Comparison of ENCODE assay signal across 8 mouse cellular contexts in the genomic region with DNA sequence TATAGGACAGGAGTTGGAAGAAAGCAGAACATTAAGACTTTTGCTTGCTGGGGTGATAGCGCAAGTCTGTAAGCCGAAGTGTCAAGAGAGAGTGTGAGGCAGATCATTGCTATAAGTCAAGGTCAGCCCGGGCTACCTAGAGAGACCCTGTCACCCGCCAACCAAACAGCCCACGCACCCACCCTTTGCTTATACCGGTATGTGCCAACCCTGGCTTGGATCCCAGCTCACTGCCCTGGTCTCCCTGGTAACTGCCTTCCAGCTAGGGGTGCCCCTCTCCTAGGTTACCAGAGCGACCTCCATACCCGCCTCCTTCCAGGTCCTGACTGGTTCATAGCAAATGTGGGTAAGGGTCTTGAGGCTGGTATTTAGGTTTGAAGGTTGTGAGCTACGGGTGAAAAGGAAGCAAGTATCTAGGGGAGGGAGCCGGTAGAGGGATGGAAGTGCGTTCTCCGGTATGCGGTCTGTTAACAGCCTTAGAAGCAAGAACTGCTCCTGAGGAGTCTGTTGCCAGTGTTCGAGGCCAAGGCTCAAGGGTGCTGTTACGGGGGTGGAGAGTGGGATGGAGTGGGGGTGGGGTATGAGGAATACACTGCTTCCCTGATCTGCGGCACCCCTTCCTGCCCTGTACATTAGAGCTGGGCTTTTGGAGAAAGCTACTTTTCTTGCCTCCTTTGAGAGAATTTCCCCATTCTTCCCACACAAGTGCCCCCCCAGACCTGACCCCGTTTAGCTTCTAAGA. TPM values are rescaled to one million over a fixed set of nuclear protein-coding genes. Genes with fewer than 3 reads are reported as not detected.
A peak's percentile ranks its signal among the peaks of the same experiment; 100 is the strongest.
DNase-seq lines count a peak whose midpoint lies in the region; ATAC-seq and TF ChIP-seq lines count a peak whose summit lies in the region.

No protein-coding gene starts in this region.

- no peak for TF ChIP-seq POLR2A in heart, adult 2 months (IDR thresholded peaks at IDR 0.05; ENCODE audit: insufficient read depth, low read depth, low read length)
- no peak for TF ChIP-seq POLR2A in lung, adult 2 months (IDR thresholded peaks at IDR 0.05; ENCODE audit: borderline replicate concordance, extremely low read depth, low read depth, low read length)

- H3K9me3 ChIP-seq in heart, embryonic 12.5 days (replicated peaks), result no peaks in the 10 kb centered on the region
- no peaks in the 10 kb centered on the region for H3K9me3 ChIP-seq in forebrain, embryonic 16.5 days (ENCODE audit: control insufficient read depth, low read length)
- H3K9me3 ChIP-seq in kidney, embryonic 15.5 days (replicated peaks), result no peaks in the 10 kb centered on the region
- no peaks in the 10 kb centered on the region for H3K9me3 ChIP-seq in midbrain, embryonic 13.5 days

- 5% methylated on average over 17 of the region's 17 CpGs for WGBS in heart, embryonic 12.5 days
- WGBS in heart, adult 2 months, result 16% methylated on average over 17 of the region's 17 CpGs
- WGBS in forebrain, embryonic 16.5 days, result 2% methylated on average over 17 of the region's 17 CpGs
- WGBS in kidney, embryonic 15.5 days, result 6% methylated on average over 17 of the region's 17 CpGs
- 3% methylated on average over 17 of the region's 17 CpGs for WGBS in midbrain, embryonic 13.5 days
- WGBS in lung, adult 2 months, result 10% methylated on average over 17 of the region's 17 CpGs

- peaks cover 26% of the 10 kb centered on the region for H3K27me3 ChIP-seq in heart, embryonic 12.5 days (replicated peaks)
- no peaks in the 10 kb centered on the region for H3K27me3 ChIP-seq in heart, adult 2 months (ENCODE audit: control insufficient read depth, insufficient read depth, low read length)
- H3K27me3 ChIP-seq in forebrain, embryonic 16.5 days (replicated peaks; ENCODE audit: control insufficient read depth, insufficient read depth, low read length), result peaks cover 3% of the 10 kb centered on the region
- H3K27me3 ChIP-seq in kidney, embryonic 15.5 days, result peaks cover 35% of the 10 kb centered on the region
- H3K27me3 ChIP-seq in midbrain, embryonic 13.5 days, result peaks cover 19% of the 10 kb centered on the region

- no peaks in the 10 kb centered on the region for H3K36me3 ChIP-seq in heart, embryonic 12.5 days
- H3K36me3 ChIP-seq in heart, adult 2 months (ENCODE audit: control insufficient read depth, insufficient read depth, low read length), result no peaks in the 10 kb centered on the region
- H3K36me3 ChIP-seq in forebrain, embryonic 16.5 days (ENCODE audit: control insufficient read depth, insufficient read depth), result no peaks in the 10 kb centered on the region
- no peaks in the 10 kb centered on the region for H3K36me3 ChIP-seq in kidney, embryonic 15.5 days
- no peaks in the 10 kb centered on the region for H3K36me3 ChIP-seq in midbrain, embryonic 13.5 days

- no peak for DNase-seq in heart, adult 2 months
- DNase-seq in ES-CJ7 (ENCODE audit: low read depth, low spot score), result peak; percentile 34
- DNase-seq in thymus, adult 18-20 months, result no peak
- DNase-seq in lung, adult 2 months, result no peak

- peak overlapping the region; percentile 32 for H3K4me3 ChIP-seq in heart, embryonic 12.5 days
- H3K4me3 ChIP-seq in heart, adult 2 months, result no peak overlapping the region
- 0 out of 2 replicates have a peak overlapping the region, but pooled peaks have one; percentile 11 for H3K4me3 ChIP-seq in forebrain, embryonic 16.5 days (replicated peaks; ENCODE audit: low read length)
- peak overlapping the region; percentile 10 for H3K4me3 ChIP-seq in kidney, embryonic 15.5 days (replicated peaks)
- H3K4me3 ChIP-seq in midbrain, embryonic 13.5 days (replicated peaks), result 0 out of 2 replicates have a peak overlapping the region, but pooled peaks have one; percentile 2
- H3K4me3 ChIP-seq in lung, adult 2 months (replicated peaks; ENCODE audit: extremely low read depth, low read depth, low read length), result no peak overlapping the region

- peaks cover 25% of the 10 kb centered on the region for H3K4me1 ChIP-seq in heart, embryonic 12.5 days (replicated peaks)
- no peaks in the 10 kb centered on the region; the same call in 1 of the 2 replicates for H3K4me1 ChIP-seq in heart, adult 2 months (ENCODE audit: control insufficient read depth, insufficient read depth, low read length)
- H3K4me1 ChIP-seq in forebrain, embryonic 16.5 days (replicated peaks; ENCODE audit: control insufficient read depth, insufficient read depth, low read length), result peaks cover 31% of the 10 kb centered on the region
- H3K4me1 ChIP-seq in kidney, embryonic 15.5 days, result peaks cover 25% of the 10 kb centered on the region
- peaks cover 20% of the 10 kb centered on the region for H3K4me1 ChIP-seq in midbrain, embryonic 13.5 days (replicated peaks)
- H3K4me1 ChIP-seq in lung, adult 2 months (ENCODE audit: control insufficient read depth, insufficient read depth, low read length), result no peaks in the 10 kb centered on the region; the same call in 1 of the 2 replicates

- H3K79me2 ChIP-seq in heart, adult 2 months (replicated peaks; ENCODE audit: control insufficient read depth, insufficient read depth, low read length), result no peaks in the 10 kb centered on the region

- H3K9ac ChIP-seq in heart, embryonic 12.5 days, result peak overlapping the region; percentile 46; the same call in 1 of the 2 replicates
- H3K9ac ChIP-seq in heart, adult 2 months (ENCODE audit: low read depth, low read length), result no peak overlapping the region
- H3K9ac ChIP-seq in forebrain, embryonic 16.5 days (replicated peaks; ENCODE audit: low read depth, low read length), result peak overlapping the region; percentile 41; the same call in 1 of the 2 replicates
- no peak overlapping the region for H3K9ac ChIP-seq in kidney, embryonic 15.5 days
- peak overlapping the region; percentile 39; the same call in 1 of the 2 replicates for H3K9ac ChIP-seq in midbrain, embryonic 13.5 days (replicated peaks)

- no peak overlapping the region for H3K27ac ChIP-seq in heart, embryonic 12.5 days (ENCODE audit: poor library complexity, severe bottlenecking)
- no peak overlapping the region for H3K27ac ChIP-seq in heart, adult 2 months
- no peak overlapping the region for H3K27ac ChIP-seq in forebrain, embryonic 16.5 days (ENCODE audit: low read length)
- H3K27ac ChIP-seq in kidney, embryonic 15.5 days, result no peak overlapping the region
- H3K27ac ChIP-seq in midbrain, embryonic 13.5 days, result no peak overlapping the region

- TF ChIP-seq EP300 in heart, adult 2 months (IDR thresholded peaks at IDR 0.05; ENCODE audit: insufficient read depth, low read depth, low read length), result no peak

- TF ChIP-seq CTCF in heart, adult 2 months (IDR thresholded peaks at IDR 0.05), result no peak
- no peak for TF ChIP-seq CTCF in lung, adult 2 months (IDR thresholded peaks at IDR 0.05; ENCODE audit: insufficient read depth, low read length)

- ATAC-seq in heart, embryonic 12.5 days (ENCODE audit: insufficient number of reproducible peaks, low FRiP score), result no peak
- ATAC-seq in forebrain, embryonic 16.5 days, result peak; percentile 42
- ATAC-seq in kidney, embryonic 15.5 days (replicated peaks; ENCODE audit: low FRiP score), result no peak
- ATAC-seq in midbrain, embryonic 13.5 days, result peak; percentile 43

- peak overlapping the region; percentile 50 for H3K4me2 ChIP-seq in heart, embryonic 12.5 days
- peak overlapping the region; percentile 28 for H3K4me2 ChIP-seq in forebrain, embryonic 16.5 days (ENCODE audit: low read length)
- H3K4me2 ChIP-seq in kidney, embryonic 15.5 days, result peak overlapping the region; percentile 41
- peak overlapping the region; percentile 29 for H3K4me2 ChIP-seq in midbrain, embryonic 13.5 days (replicated peaks)

- intact Hi-C loops in heart, adult 2 months (cut with DNase I), result loop anchor here (1.0 to 10.0 kb wide), 3 partner anchors 51 to 271 kb away; partner anchors contain the start of gene Rps26

RNA-seq across cellular contexts. Expression of gene Gdf11, which starts 4.6 kb away (rescaled TPM):
- 4.3 and 5.0 TPM in 2 replicates for polyA plus RNA-seq in heart, embryonic 12.5 days (2016; fragmentation: Nextera tagmentation; extraction: Ambion mirVana)
- 1 to 10 TPM; 2.0 to 2.5 TPM for total RNA-seq in heart, adult 2 months (2021)
- polyA plus RNA-seq in heart, adult 2 months (2012; rRNA removed), result 0.78 and 1.1 TPM in 2 replicates
- polyA plus RNA-seq in forebrain, embryonic 16.5 days (2015; fragmentation: Nextera tagmentation; extraction: Ambion mirVana), result 5.6 and 7.0 TPM in 2 replicates
- polyA plus RNA-seq in kidney, embryonic 15.5 days (2015; fragmentation: Nextera tagmentation; extraction: Ambion mirVana), result 7.2 and 8.7 TPM in 2 replicates
- 11.2 and 11.7 TPM in 2 replicates for polyA plus RNA-seq in midbrain, embryonic 13.5 days (2015; fragmentation: Nextera tagmentation; extraction: Ambion mirVana)
- polyA plus RNA-seq in lung, adult 2 months (2012; rRNA removed), result 0.45 and 0.99 TPM in 2 replicates

RNA-seq across cellular contexts. Expression of gene Cd63, which starts 4.7 kb away (rescaled TPM):
- 341 and 358 TPM in 2 replicates for polyA plus RNA-seq in heart, embryonic 12.5 days (2016; fragmentation: Nextera tagmentation; extraction: Ambion mirVana)
- total RNA-seq in heart, adult 2 months (2021), result 100 to 1,000 TPM; 132 to 156 TPM
- 83.2 and 101 TPM in 2 replicates for polyA plus RNA-seq in heart, adult 2 months (2012; rRNA removed)
- 119 and 137 TPM in 2 replicates for polyA plus RNA-seq in forebrain, embryonic 16.5 days (2015; fragmentation: Nextera tagmentation; extraction: Ambion mirVana)
- 671 and 731 TPM in 2 replicates for polyA plus RNA-seq in kidney, embryonic 15.5 days (2015; fragmentation: Nextera tagmentation; extraction: Ambion mirVana)
- 127 and 141 TPM in 2 replicates for polyA plus RNA-seq in midbrain, embryonic 13.5 days (2015; fragmentation: Nextera tagmentation; extraction: Ambion mirVana)
- 110 and 132 TPM in 2 replicates for polyA plus RNA-seq in lung, adult 2 months (2012; rRNA removed)

RNA-seq across cellular contexts. Expression of gene Rdh5, which starts 26.6 kb away (rescaled TPM):
- polyA plus RNA-seq in heart, embryonic 12.5 days (2016; fragmentation: Nextera tagmentation; extraction: Ambion mirVana), result 6.0 and 6.3 TPM in 2 replicates
- total RNA-seq in heart, adult 2 months (2021), result 1 to 10 TPM; 5.2 to 5.9 TPM
- polyA plus RNA-seq in heart, adult 2 months (2012; rRNA removed), result 19.4 and 24.9 TPM in 2 replicates
- 8.6 and 12.3 TPM in 2 replicates for polyA plus RNA-seq in forebrain, embryonic 16.5 days (2015; fragmentation: Nextera tagmentation; extraction: Ambion mirVana)
- polyA plus RNA-seq in kidney, embryonic 15.5 days (2015; fragmentation: Nextera tagmentation; extraction: Ambion mirVana), result 15.3 and 18.8 TPM in 2 replicates
- 14.8 and 20.9 TPM in 2 replicates for polyA plus RNA-seq in midbrain, embryonic 13.5 days (2015; fragmentation: Nextera tagmentation; extraction: Ambion mirVana)
- polyA plus RNA-seq in lung, adult 2 months (2012; rRNA removed), result 20.1 and 20.3 TPM in 2 replicates

RNA-seq across cellular contexts. Expression of gene Bloc1s1, which starts 27.7 kb away (rescaled TPM):
- 161 and 165 TPM in 2 replicates for polyA plus RNA-seq in heart, embryonic 12.5 days (2016; fragmentation: Nextera tagmentation; extraction: Ambion mirVana)
- 100 to 1,000 TPM; 181 to 201 TPM for total RNA-seq in heart, adult 2 months (2021)
- polyA plus RNA-seq in heart, adult 2 months (2012; rRNA removed), result 229 and 234 TPM in 2 replicates
- 203 and 221 TPM in 2 replicates for polyA plus RNA-seq in forebrain, embryonic 16.5 days (2015; fragmentation: Nextera tagmentation; extraction: Ambion mirVana)
- 220 and 231 TPM in 2 replicates for polyA plus RNA-seq in kidney, embryonic 15.5 days (2015; fragmentation: Nextera tagmentation; extraction: Ambion mirVana)
- 266 and 289 TPM in 2 replicates for polyA plus RNA-seq in midbrain, embryonic 13.5 days (2015; fragmentation: Nextera tagmentation; extraction: Ambion mirVana)
- polyA plus RNA-seq in lung, adult 2 months (2012; rRNA removed), result 171 and 192 TPM in 2 replicates

RNA-seq across cellular contexts. Expression of gene Itga7, which starts 37.5 kb away (rescaled TPM):
- polyA plus RNA-seq in heart, embryonic 12.5 days (2016; fragmentation: Nextera tagmentation; extraction: Ambion mirVana), result 1.4 and 1.5 TPM in 2 replicates
- total RNA-seq in heart, adult 2 months (2021), result 100 to 1,000 TPM; 140 to 155 TPM
- polyA plus RNA-seq in heart, adult 2 months (2012; rRNA removed), result 151 and 206 TPM in 2 replicates
- polyA plus RNA-seq in forebrain, embryonic 16.5 days (2015; fragmentation: Nextera tagmentation; extraction: Ambion mirVana), result 3.1 and 3.4 TPM in 2 replicates
- 3.6 and 4.2 TPM in 2 replicates for polyA plus RNA-seq in kidney, embryonic 15.5 days (2015; fragmentation: Nextera tagmentation; extraction: Ambion mirVana)
- polyA plus RNA-seq in midbrain, embryonic 13.5 days (2015; fragmentation: Nextera tagmentation; extraction: Ambion mirVana), result 1.7 and 2.5 TPM in 2 replicates
- 31.5 and 37.6 TPM in 2 replicates for polyA plus RNA-seq in lung, adult 2 months (2012; rRNA removed)

Comparison
In these comparisons a context has a peak if more than half of its experiments do, and no peak if none do; other contexts are left out.
1. H3K4me3 ChIP-seq: peak in heart, embryonic 12.5 days (single experiment), forebrain, embryonic 16.5 days (single experiment), kidney, embryonic 15.5 days (single experiment) and midbrain, embryonic 13.5 days (single experiment); none in heart, adult 2 months (single experiment) and lung, adult 2 months (single experiment).
2. H3K9ac ChIP-seq: peak in heart, embryonic 12.5 days (single experiment), forebrain, embryonic 16.5 days (single experiment) and midbrain, embryonic 13.5 days (single experiment); none in heart, adult 2 months (single experiment) and kidney, embryonic 15.5 days (single experiment).
3. ATAC-seq: peak in forebrain, embryonic 16.5 days (single experiment) and midbrain, embryonic 13.5 days (single experiment); none in heart, embryonic 12.5 days (single experiment) and kidney, embryonic 15.5 days (single experiment).
4. Peak in every context shown above with its lines, with median percentiles within 50 percentile points of each other: H3K4me2 ChIP-seq.